Mouse (Mus musculus) forebrain, embryonic 13.5 days (tissue): ENCODE results near the gene Arhgef28. TPM values are rescaled to one million over a fixed set of nuclear protein-coding genes. Genes with fewer than 3 reads are reported as not detected.
"Not testable (repeated sequence)": the region's sequence is repeated elsewhere in the genome, so short reads cannot be mapped to it uniquely, and the experiment has no call there.

ENCODE experiments used
- ATAC-seq: fragments of 200-750 bp; cut with Nextera tagmentation; 2 replicates; pipeline ENCODE4 v1.8.0; 2017
- H3K27ac ChIP-seq: fragments of 300-500 bp; sonication (generic); 2 replicates; pipeline ENCODE4 v1.5.1; 2015; ENCODE audit warnings: inconsistent platforms, mild to moderate bottlenecking, moderate library complexity
- H3K27me3 ChIP-seq: fragments of 300-500 bp; sonication (generic); 2 replicates; pipeline ENCODE4 v1.6.1; 2015; ENCODE audit warnings: mild to moderate bottlenecking, inconsistent platforms
- H3K36me3 ChIP-seq: fragments of 300-500 bp; sonication (generic); 2 replicates; pipeline ENCODE4 v1.6.1; 2015; ENCODE audit warnings: mild to moderate bottlenecking, inconsistent platforms; ENCODE audit not compliant: poor library complexity, severe bottlenecking
- H3K4me1 ChIP-seq: fragments of 300-500 bp; sonication (generic); 2 replicates; pipeline ENCODE4 v1.6.1; 2015; ENCODE audit warnings: inconsistent platforms
- H3K4me2 ChIP-seq: fragments of 300-500 bp; sonication (generic); 2 replicates; pipeline ENCODE4 v1.6.1; 2015; ENCODE audit warnings: inconsistent platforms, mild to moderate bottlenecking, moderate library complexity
- H3K4me3 ChIP-seq: fragments of 300-500 bp; sonication (generic); 2 replicates; pipeline ENCODE4 v1.5.1; 2015; ENCODE audit warnings: mild to moderate bottlenecking, inconsistent platforms
- H3K9ac ChIP-seq: fragments of 300-500 bp; sonication (generic); 2 replicates; pipeline ENCODE4 v1.6.1; 2015; ENCODE audit warnings: mild to moderate bottlenecking, inconsistent platforms
- H3K9me3 ChIP-seq: fragments of 300-500 bp; sonication (generic); replicated peaks from 2 replicates; pipeline ENCODE4 v1.6.1; 2016; ENCODE audit warnings: inconsistent platforms
- WGBS: fragments of 180-500 bp; shearing (Covaris S2); methylation state at CpG from one replicate; pipeline ENCODE4 v1.1.7; 2015; 5-methylcytosine and 5-hydroxymethylcytosine counted together
- polyA plus RNA-seq: library from polyadenylated mRNA; unstranded; fragments of >200 nt; fragmentation: Nextera tagmentation; extraction: Ambion mirVana; gene quantifications from 2 replicates; pipeline ENCODE4 v1.2.1, GENCODE M21; 2015

The Arhgef28 gene
- polyA plus RNA-seq, 1 experiment from 2014 or later, result 7.0 TPM

GRCm38 (mm10) chr13:98018837-98019236, 187.4 kb downstream of the Arhgef28 start:
- H3K4me2 ChIP-seq, H3K9me3 ChIP-seq, H3K27me3 ChIP-seq, H3K27ac ChIP-seq, H3K9ac ChIP-seq, H3K4me3 ChIP-seq, H3K36me3 ChIP-seq, ATAC-seq: not testable (repeated sequence)
- peaks cover 16% of the 10 kb centered on the region for H3K4me1 ChIP-seq
- 98% methylated on average over 8 of the region's 8 CpGs for WGBS

DNA sequence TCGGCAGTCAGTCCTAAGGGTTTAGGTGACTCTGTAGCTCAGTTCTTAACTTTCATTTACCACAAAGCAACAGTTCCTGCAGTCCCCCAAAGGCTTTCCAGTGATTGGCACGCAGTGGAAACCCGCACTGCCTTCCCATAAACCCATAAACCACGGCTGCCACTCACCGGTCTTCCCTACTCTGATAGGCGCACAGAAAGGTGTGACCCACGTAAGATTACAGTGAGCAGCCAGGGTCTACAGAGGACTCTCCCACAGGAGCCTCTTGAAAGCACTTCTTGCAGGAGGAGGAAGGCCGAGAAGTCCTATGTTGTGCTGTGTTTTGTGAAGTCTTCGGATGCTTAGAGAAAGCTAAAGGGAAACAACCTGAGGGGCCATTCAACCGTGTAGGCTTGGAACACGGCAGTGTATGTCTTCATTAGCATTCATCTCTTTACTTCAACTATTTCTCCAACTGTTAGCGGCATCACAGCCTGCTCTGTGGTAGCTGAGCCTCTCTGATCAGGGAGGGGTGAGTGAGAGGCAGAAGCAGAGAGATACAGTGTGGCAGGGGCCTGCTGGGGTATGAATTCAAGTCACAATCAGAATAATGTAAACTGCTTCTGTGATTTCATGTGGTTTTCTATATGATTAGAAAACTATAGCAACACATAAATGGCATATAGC, 189.2 kb downstream of the Arhgef28 start:
- peak; percentile 85 for ATAC-seq
- no peaks in the 10 kb centered on the region for H3K27me3 ChIP-seq
- peaks cover 16% of the 10 kb centered on the region for H3K4me1 ChIP-seq
- no peaks in the 10 kb centered on the region for H3K9me3 ChIP-seq
- H3K9ac ChIP-seq, result peak overlapping the region; percentile 71
- 15% methylated on average over 11 of the region's 12 CpGs for WGBS
- peak overlapping the region; percentile 91 for H3K4me2 ChIP-seq
- no peak overlapping the region for H3K27ac ChIP-seq
- peak overlapping the region; percentile 51 for H3K4me3 ChIP-seq
- no peaks in the 10 kb centered on the region for H3K36me3 ChIP-seq

GRCm38 (mm10) chr13:98015981-98016922, 190.0 kb downstream of the Arhgef28 start:
- ATAC-seq, result peak; percentile 54
- 7% methylated on average over 33 of the region's 33 CpGs for WGBS
- Histone ChIP-seq H3K27me3 (no peaks in the 10 kb centered on the region), H3K4me3 (peak overlapping the region; percentile 51), H3K4me2 (peak overlapping the region; percentile 91), H3K36me3 (no peaks in the 10 kb centered on the region), H3K27ac (peak overlapping the region; percentile 31; the same call in 1 of the 2 replicates), H3K9ac (peak overlapping the region; percentile 71), H3K4me1 (peaks cover 16% of the 10 kb centered on the region), H3K9me3 (no peaks in the 10 kb centered on the region)

GRCm38 (mm10) chr13:98014892-98015291, 191.3 kb downstream of the Arhgef28 start:
- Histone ChIP-seq H3K36me3 (no peaks in the 10 kb centered on the region), H3K9ac (no peak overlapping the region), H3K4me2 (no peak overlapping the region), H3K27ac (no peak overlapping the region), H3K27me3 (no peaks in the 10 kb centered on the region), H3K9me3 (no peaks in the 10 kb centered on the region), H3K4me1 (peaks cover 16% of the 10 kb centered on the region), H3K4me3 (no peak overlapping the region)
- ATAC-seq, result no peak
- 74% methylated on average over 3 of the region's 3 CpGs for WGBS

DNA sequence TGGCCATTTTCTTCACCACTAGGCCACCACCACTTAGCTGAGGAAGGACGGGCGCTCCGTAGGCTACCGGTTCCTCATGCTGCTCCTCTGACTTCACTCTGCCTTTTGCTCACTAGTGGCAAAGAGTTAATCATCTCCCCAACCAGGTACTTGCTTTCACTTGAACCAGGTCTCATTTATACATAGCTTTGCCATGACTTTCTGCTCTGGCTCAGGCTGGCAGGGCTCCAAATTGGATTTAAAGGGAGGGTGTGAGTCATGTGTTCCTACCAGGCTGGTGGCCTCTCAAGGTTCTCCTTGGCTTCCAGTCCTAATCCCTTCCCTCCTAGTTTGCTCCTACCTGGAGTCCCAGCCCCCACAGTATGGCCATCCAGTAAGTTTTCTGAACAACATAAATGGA, 192.5 kb downstream of the Arhgef28 start:
- H3K27ac ChIP-seq, result no peak overlapping the region
- ATAC-seq, result no peak
- H3K9ac ChIP-seq, result no peak overlapping the region
- no peak overlapping the region for H3K4me3 ChIP-seq
- H3K9me3 ChIP-seq, result no peaks in the 10 kb centered on the region
- no peaks in the 10 kb centered on the region for H3K36me3 ChIP-seq
- no peaks in the 10 kb centered on the region for H3K27me3 ChIP-seq
- H3K4me2 ChIP-seq, result no peak overlapping the region
- 96% methylated on average over 4 of the region's 4 CpGs for WGBS
- peaks cover 16% of the 10 kb centered on the region for H3K4me1 ChIP-seq

DNA sequence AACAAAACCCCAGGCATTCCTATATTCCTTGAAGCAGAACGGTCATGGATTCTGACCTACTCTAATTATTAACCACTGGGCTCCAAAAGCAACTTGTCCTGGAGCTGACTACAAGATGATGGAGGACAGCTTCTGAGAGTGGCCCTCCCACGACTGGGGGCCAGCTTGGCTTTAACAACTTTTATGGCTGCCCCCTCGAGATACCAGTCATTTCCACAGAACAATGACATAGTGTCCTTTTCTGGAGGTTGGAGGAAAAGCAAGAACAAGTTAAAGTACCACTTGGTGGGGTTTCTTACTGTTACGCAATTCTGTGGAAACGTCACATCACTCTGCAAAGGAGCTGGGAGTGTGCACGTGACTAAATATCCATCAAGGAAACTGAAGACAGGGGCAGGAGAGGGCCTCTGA, 194.3 kb downstream of the Arhgef28 start:
- 84% methylated on average over 6 of the region's 6 CpGs for WGBS
- H3K4me1 ChIP-seq, result peaks cover 12% of the 10 kb centered on the region
- no peaks in the 10 kb centered on the region for H3K27me3 ChIP-seq
- no peak overlapping the region for H3K9ac ChIP-seq
- H3K4me3 ChIP-seq, result no peak overlapping the region
- H3K36me3 ChIP-seq, result no peaks in the 10 kb centered on the region
- no peak overlapping the region for H3K4me2 ChIP-seq
- ATAC-seq, result no peak
- H3K9me3 ChIP-seq, result no peaks in the 10 kb centered on the region
- no peak overlapping the region for H3K27ac ChIP-seq

GRCm38 (mm10) chr13:98009070-98009469, 197.2 kb downstream of the Arhgef28 start:
- no peaks in the 10 kb centered on the region for H3K4me1 ChIP-seq
- H3K4me3 ChIP-seq, result no peak overlapping the region
- ATAC-seq, result no peak
- no peak overlapping the region for H3K27ac ChIP-seq
- H3K36me3 ChIP-seq, result no peaks in the 10 kb centered on the region
- H3K27me3 ChIP-seq, result no peaks in the 10 kb centered on the region
- 71% methylated on average over 4 of the region's 4 CpGs for WGBS
- no peak overlapping the region for H3K9ac ChIP-seq
- no peak overlapping the region for H3K4me2 ChIP-seq
- H3K9me3 ChIP-seq, result no peaks in the 10 kb centered on the region

DNA sequence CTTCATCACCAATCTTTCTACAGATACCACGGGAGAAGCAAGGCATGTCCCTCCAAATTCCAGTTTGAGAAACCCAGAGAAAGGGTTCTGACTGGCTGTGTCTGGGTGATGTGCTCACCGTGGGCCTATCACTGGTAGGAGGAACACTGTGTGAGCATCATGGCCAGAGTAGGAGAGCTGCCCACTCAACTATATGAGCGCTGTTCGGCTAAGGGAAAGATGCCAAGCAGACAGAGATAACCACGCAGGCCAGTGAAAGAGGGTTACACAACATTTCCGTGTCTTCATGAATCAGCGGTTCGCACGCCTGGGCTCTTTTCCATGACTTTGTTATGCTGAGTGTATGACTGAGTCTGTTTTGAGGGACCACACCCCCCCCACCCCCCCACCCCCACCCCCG, 197.7 kb downstream of the Arhgef28 start:
- WGBS, result 96% methylated on average over 10 of the region's 10 CpGs
- no peak overlapping the region for H3K27ac ChIP-seq
- ATAC-seq, result no peak

GRCm38 (mm10) chr13:98005611-98006218, 200.5 kb downstream of the Arhgef28 start:
- H3K36me3 ChIP-seq, result no peaks in the 10 kb centered on the region
- H3K4me3 ChIP-seq, result no peak overlapping the region
- peak overlapping the region; percentile 40; the same call in 1 of the 2 replicates for H3K27ac ChIP-seq
- H3K4me2 ChIP-seq, result no peak overlapping the region
- no peaks in the 10 kb centered on the region for H3K27me3 ChIP-seq
- H3K4me1 ChIP-seq, result no peaks in the 10 kb centered on the region
- H3K9ac ChIP-seq, result no peak overlapping the region
- WGBS, result 88% methylated on average over 5 of the region's 5 CpGs
- no peaks in the 10 kb centered on the region for H3K9me3 ChIP-seq
- no peak for ATAC-seq

More for the DNA sequence above, 197.7 kb downstream of the Arhgef28 start:
- no peaks in the 10 kb centered on the region for H3K9me3 ChIP-seq
- H3K9ac ChIP-seq, result no peak overlapping the region
- H3K27me3 ChIP-seq, result no peaks in the 10 kb centered on the region
- H3K4me2 ChIP-seq, result no peak overlapping the region
- H3K36me3 ChIP-seq, result no peaks in the 10 kb centered on the region
- H3K4me1 ChIP-seq, result no peaks in the 10 kb centered on the region
- H3K4me3 ChIP-seq, result no peak overlapping the region

GRCm38 (mm10) chr13:98004647-98005414, 201.4 kb downstream of the Arhgef28 start:
- 92% methylated on average over 2 of the region's 2 CpGs for WGBS
- H3K9ac ChIP-seq, result no peak overlapping the region
- H3K27ac ChIP-seq, result no peak overlapping the region
- no peaks in the 10 kb centered on the region for H3K4me1 ChIP-seq
- no peaks in the 10 kb centered on the region for H3K9me3 ChIP-seq
- H3K4me3 ChIP-seq, result no peak overlapping the region
- no peaks in the 10 kb centered on the region for H3K36me3 ChIP-seq
- no peak overlapping the region for H3K4me2 ChIP-seq
- ATAC-seq, result no peak; the same call in 1 of the 2 replicates
- H3K27me3 ChIP-seq, result no peaks in the 10 kb centered on the region

- Histone ChIP-seq H3K9me3 (no peaks in the 10 kb centered on the region), H3K4me2 (no peak overlapping the region), H3K27me3 (no peaks in the 10 kb centered on the region), H3K27ac (no peak overlapping the region), H3K4me1 (peaks cover 5% of the 10 kb centered on the region; the same call in 1 of the 2 replicates), H3K4me3 (no peak overlapping the region), H3K9ac (no peak overlapping the region), H3K36me3 (no peaks in the 10 kb centered on the region)
- 53% methylated on average over 7 of the region's 7 CpGs for WGBS
- no peak for ATAC-seq
These were observed 202.5 kb downstream of the Arhgef28 start for GRCm38 (mm10) chr13:98003690-98004089.
